Mouse (Mus musculus): ENCODE measurements around the gene Nags. TPM values are rescaled to one million over a fixed set of nuclear protein-coding genes. Genes with fewer than 3 reads are reported as not detected.

Nags gene
- polyA plus RNA-seq, 1 experiment from 2014 or later: not detected

DNA sequence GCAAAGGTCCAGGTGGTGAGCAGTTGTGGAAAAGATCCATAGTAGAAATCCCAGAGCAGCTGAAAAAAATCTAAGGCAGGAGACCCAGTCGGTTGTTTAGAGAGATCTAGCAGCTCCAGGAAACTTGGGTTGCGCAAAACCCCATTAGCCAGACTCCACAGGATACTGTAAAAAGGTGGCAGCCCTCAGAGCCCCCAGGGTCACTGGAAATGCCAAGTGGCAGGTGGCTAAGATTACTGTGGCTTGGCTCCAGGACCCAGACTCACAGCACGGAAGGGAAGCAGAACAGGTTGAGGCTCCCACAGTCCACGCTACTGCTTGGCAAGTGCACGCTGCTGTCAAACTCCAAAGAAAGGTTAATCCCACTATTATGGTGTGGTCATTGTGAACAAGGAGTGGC lies 14.5 kb downstream of the Nags start:
- Histone ChIP-seq H3K4me1 (peaks cover 10% of the 10 kb centered on the region), H3K4me2 (no peak overlapping the region), H3K27me3 (no peaks in the 10 kb centered on the region), H3K4me3 (no peak overlapping the region), H3K9me3 (replicated peaks) (no peaks in the 10 kb centered on the region), H3K9ac (no peak overlapping the region), H3K27ac (no peak overlapping the region), H3K36me3 (ENCODE audit: poor library complexity, severe bottlenecking) (peaks cover 40% of the 10 kb centered on the region)
- no peak for ATAC-seq
- 74% methylated on average over 5 of the region's 5 CpGs for WGBS

DNA sequence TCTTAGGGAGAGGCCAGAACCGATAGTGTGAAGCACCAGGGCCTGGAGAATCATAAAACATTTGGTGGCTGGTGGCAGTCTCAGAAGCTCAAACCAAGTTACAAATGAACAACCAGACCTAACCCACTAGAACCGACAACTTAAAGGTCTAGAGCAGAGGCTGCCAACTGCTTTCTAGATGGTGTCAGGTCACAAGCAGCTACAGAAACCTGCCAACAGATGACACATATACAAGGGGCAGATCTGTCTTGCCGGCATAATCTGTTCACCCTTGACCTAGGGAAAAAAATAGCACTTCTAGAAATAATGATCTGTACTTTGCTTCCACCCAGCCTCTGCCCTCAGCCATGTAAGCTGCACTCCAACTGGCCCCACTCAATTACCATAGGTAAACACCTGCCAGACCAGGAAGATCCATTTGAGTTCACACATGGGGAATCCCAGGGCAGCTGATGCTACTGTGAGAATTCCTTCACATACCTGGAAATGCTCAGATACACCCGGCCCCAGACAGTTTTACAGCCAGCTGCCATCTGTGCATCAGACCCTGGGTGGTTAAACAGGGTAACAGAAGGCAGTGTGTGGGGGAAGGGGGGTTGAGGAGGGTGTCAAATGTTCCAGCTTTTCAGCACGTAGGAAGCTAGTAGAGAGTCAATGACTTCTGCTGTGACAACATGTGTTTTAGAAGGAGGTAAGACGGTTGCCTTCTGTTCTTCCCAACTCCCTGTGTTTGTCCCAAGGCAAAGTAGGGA lies 20.8 kb downstream of the Nags start:
- Histone ChIP-seq H3K4me1 (0 out of 2 replicates have a peak, but pooled peaks cover 5% of the 10 kb centered on the region), H3K9me3 (replicated peaks) (no peaks in the 10 kb centered on the region), H3K4me2 (no peak overlapping the region), H3K27ac (no peak overlapping the region), H3K36me3 (ENCODE audit: poor library complexity, severe bottlenecking) (peaks cover 84% of the 10 kb centered on the region), H3K9ac (no peak overlapping the region), H3K4me3 (no peak overlapping the region), H3K27me3 (no peaks in the 10 kb centered on the region)
- no peak for ATAC-seq
- WGBS: 73% methylated on average over 6 of the region's 6 CpGs

DNA sequence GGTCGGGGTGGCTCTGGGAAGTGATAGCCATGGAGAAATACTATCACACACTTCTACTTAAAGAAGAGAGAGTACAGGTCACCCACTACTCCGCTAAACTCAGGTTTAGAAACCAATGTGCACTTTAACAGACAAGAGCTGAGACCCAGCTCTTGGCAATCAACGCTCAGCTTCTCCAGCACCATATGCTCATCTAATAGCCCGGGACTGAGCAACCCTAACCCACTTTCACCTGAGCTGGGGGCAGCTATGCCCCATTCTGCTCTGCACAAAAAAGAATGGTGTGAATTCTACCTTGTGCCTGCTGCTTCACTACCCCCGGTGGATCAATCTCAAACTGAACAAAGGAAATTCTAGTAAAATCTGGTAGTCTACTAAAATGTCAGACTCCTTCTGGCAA lies 22.2 kb downstream of the Nags start:
- no peak for ATAC-seq
- Histone ChIP-seq H3K4me3 (no peak overlapping the region), H3K27ac (0 out of 2 replicates have a peak overlapping the region, but pooled peaks have one; percentile 12), H3K36me3 (ENCODE audit: poor library complexity, severe bottlenecking) (peaks cover 73% of the 10 kb centered on the region), H3K9me3 (replicated peaks) (no peaks in the 10 kb centered on the region), H3K4me2 (no peak overlapping the region), H3K9ac (no peak overlapping the region), H3K27me3 (no peaks in the 10 kb centered on the region), H3K4me1 (0 out of 2 replicates have a peak, but pooled peaks cover 5% of the 10 kb centered on the region)
- WGBS: 93% methylated on average over 5 of the region's 5 CpGs

DNA sequence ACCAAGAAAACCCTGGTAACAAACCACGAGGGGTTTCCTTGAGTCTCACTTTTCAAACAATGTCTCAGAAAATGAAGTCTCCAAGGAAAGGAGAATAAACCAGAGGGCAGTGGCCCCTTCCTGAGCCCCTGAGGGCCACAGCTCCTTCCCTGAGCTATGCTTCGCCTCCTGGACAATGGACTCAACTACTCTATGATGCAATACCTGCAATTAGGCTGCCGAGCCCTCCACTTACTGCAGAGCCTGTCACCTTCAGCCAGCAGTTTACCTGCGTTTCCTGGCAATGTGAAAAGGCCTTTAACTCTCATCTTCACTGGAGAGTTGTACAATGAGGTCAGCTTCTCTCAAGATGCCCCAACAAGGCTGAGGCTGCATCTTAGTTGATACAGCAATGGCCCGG lies 23.4 kb downstream of the Nags start:
- WGBS: 90% methylated on average over 5 of the region's 5 CpGs
- no peak overlapping the region for H3K4me3 ChIP-seq
- H3K27ac ChIP-seq: no peak overlapping the region
- H3K9me3 ChIP-seq (replicated peaks): no peaks in the 10 kb centered on the region
- H3K4me1 ChIP-seq: 0 out of 2 replicates have a peak, but pooled peaks cover 5% of the 10 kb centered on the region
- no peaks in the 10 kb centered on the region for H3K27me3 ChIP-seq
- no peak overlapping the region for H3K9ac ChIP-seq
- no peak for ATAC-seq
- H3K36me3 ChIP-seq (ENCODE audit: poor library complexity, severe bottlenecking): peaks cover 64% of the 10 kb centered on the region
- no peak overlapping the region for H3K4me2 ChIP-seq

DNA sequence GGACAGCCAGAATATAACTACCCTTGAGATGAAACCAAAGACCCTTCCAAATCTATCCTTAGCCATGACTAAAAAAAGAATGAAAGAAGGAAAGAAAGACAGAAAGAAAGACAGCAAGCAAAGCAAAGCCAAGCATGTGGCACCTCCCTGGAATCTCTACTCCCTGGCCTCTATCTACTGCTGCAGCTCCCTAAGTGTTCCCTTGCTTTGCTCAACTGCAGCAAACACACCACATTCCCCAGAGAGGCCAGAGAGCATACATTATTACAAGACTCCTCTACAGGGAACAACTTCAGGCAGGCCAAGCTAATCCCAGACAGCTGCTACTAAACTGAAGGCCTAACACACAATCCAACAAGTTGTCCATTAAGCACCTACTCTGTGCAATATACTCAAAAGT lies 34.5 kb downstream of the Nags start:
- no peak for ATAC-seq
- Histone ChIP-seq H3K4me2 (no peak overlapping the region), H3K27me3 (no peaks in the 10 kb centered on the region), H3K4me1 (peaks cover 15% of the 10 kb centered on the region), H3K9ac (no peak overlapping the region), H3K27ac (no peak overlapping the region), H3K9me3 (replicated peaks) (no peaks in the 10 kb centered on the region), H3K4me3 (no peak overlapping the region), H3K36me3 (ENCODE audit: poor library complexity, severe bottlenecking) (peaks cover 63% of the 10 kb centered on the region)

DNA sequence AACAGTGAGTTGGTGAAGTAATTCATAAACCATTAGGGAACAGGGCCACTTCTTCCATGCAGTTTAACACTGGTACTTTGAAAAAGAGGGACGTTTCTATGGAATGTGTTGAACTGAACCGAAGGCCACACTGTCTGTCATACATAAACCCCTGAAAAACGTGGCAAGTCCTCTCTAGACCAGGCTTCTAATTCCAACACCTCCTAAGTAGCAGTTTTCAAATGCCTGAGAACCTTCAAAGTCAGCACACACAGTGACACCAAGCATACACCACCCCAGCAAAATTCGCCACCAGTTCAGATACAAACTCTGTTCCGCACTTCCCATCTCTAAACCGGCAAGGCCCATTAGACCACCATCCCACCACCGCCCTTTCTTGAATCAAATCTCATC lies 38.9 kb downstream of the Nags start:
- H3K4me3 ChIP-seq: peak overlapping the region; percentile 92
- peak overlapping the region; percentile 89 for H3K4me2 ChIP-seq
- peak overlapping the region; percentile 96 for H3K27ac ChIP-seq
- 6% methylated on average over 7 of the region's 7 CpGs for WGBS
- H3K9ac ChIP-seq: peak overlapping the region; percentile 92
- no peaks in the 10 kb centered on the region for H3K9me3 ChIP-seq (replicated peaks)
- H3K4me1 ChIP-seq: peaks cover 23% of the 10 kb centered on the region
- H3K36me3 ChIP-seq (ENCODE audit: poor library complexity, severe bottlenecking): peaks cover 30% of the 10 kb centered on the region
- H3K27me3 ChIP-seq: no peaks in the 10 kb centered on the region
- ATAC-seq: no peak

DNA sequence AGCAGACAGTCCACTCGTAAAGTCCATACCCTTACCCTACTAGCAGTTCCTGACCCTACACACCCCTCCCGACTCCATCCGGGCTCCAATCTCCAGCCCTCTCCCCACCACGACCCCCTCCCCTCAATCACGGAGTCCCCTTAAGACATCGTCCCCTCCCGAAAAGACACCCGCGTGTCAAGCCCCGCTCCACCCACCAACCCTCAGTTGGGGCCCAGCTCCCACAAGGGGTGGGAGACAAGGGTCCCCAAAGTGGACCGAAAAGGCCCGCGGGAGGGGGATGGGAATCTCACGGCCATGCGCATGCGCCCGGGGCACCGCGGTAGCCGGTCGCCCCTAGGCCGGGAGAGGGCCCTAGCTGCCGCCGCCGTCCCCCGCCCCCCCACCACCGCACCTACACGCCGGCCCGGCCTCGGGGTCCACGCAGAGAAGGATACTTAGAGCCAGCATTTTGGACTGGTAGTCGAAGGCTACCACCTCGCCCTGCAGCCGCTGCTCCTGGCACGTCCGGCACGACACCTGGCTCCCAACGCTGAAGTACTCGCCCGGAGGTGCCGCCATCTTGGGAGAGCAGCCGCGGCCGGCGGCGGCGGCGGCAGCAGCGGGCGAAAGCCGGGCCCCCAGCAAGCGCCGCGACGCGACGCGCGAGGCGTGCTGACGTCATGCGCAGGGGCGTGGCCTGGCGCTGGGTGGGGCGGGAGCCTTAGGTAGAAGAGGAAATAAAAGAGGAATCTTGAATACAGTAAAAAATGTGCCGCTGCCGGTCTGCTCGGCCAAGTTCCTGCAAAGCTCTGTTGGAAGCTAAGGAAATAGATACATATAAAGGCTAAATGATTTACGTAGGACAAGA lies 39.6 kb downstream of the Nags start, which contains the start of gene Lsm12:
Lsm12 (minus strand) TSS at position 651 of the 850 bp plus-strand sequence.
- Histone ChIP-seq H3K4me2 (peak within 1 kb of the TSS; percentile 89), H3K4me1 (peaks cover 24% of the 10 kb centered on the region), H3K4me3 (peak within 1 kb of the TSS; percentile 92), H3K27ac (peak within 1 kb of the TSS; percentile 96), H3K27me3 (no peaks in the 10 kb centered on the region), H3K9ac (peak within 1 kb of the TSS; percentile 92), H3K36me3 (ENCODE audit: poor library complexity, severe bottlenecking) (peaks cover 26% of the 10 kb centered on the region), H3K9me3 (replicated peaks) (no peaks in the 10 kb centered on the region)
- WGBS: under 1% methylated on average over 69 of the region's 70 CpGs
- ATAC-seq: peak; percentile 91

DNA sequence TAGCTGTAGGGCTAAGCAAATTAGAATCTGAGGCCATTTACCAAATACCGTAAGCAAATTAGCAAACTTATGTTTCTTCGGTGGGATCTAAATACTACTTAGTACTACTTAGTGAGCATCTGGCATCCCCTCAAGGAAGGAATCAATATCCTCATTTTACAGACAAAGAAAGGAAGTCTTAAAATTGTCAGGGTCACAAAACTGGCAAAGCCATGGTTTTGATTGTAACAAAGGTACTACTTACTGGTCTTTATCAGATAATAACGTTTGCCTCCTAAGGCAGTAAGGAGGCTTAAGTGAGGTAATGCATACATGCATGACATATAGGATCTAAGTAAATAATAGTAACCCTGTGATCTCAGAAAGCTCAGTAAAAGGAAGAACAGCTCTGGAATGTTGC lies 40.4 kb downstream of the Nags start:
- H3K4me3 ChIP-seq: peak overlapping the region; percentile 92
- H3K9ac ChIP-seq: peak overlapping the region; percentile 92; the same call in 1 of the 2 replicates
- H3K9me3 ChIP-seq (replicated peaks): no peaks in the 10 kb centered on the region

DNA sequence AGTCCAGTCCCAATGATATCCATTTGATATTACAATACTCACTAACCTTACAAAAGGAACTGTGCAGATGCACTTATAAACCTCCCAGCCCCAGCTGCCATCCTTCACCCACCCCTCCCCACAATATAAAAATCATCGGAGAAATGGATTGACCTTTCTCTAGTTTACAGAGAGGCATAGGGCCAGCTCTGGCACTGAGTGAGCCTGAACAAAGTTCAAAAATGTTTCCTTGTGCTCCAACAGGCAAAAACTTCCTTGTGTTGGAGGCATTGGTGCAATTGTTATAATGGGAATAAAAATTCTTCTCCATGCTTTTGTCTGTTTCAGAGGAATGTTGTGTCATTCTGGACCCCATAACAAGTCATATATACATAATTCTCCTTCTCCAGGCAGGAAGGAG lies 40.9 kb downstream of the Nags start:
- no peaks in the 10 kb centered on the region for H3K27me3 ChIP-seq
- no peaks in the 10 kb centered on the region for H3K9me3 ChIP-seq (replicated peaks)
- peaks cover 38% of the 10 kb centered on the region for H3K4me1 ChIP-seq
- no peak overlapping the region for H3K27ac ChIP-seq
- no peak overlapping the region for H3K9ac ChIP-seq
- H3K4me2 ChIP-seq: no peak overlapping the region
- H3K36me3 ChIP-seq (ENCODE audit: poor library complexity, severe bottlenecking): peaks cover 13% of the 10 kb centered on the region
- ATAC-seq: no peak
- WGBS: 79% methylated on average over 1 of the region's 1 CpGs
- no peak overlapping the region for H3K4me3 ChIP-seq

More for the DNA sequence above, 40.4 kb downstream of the Nags start:
- peak overlapping the region; percentile 96; the same call in 1 of the 2 replicates for H3K27ac ChIP-seq
- H3K4me1 ChIP-seq: peaks cover 32% of the 10 kb centered on the region
- H3K4me2 ChIP-seq: peak overlapping the region; percentile 89
- no peaks in the 10 kb centered on the region for H3K27me3 ChIP-seq
- WGBS: 61% methylated on average over 3 of the region's 3 CpGs
- H3K36me3 ChIP-seq (ENCODE audit: poor library complexity, severe bottlenecking): peaks cover 19% of the 10 kb centered on the region
- no peak for ATAC-seq

DNA sequence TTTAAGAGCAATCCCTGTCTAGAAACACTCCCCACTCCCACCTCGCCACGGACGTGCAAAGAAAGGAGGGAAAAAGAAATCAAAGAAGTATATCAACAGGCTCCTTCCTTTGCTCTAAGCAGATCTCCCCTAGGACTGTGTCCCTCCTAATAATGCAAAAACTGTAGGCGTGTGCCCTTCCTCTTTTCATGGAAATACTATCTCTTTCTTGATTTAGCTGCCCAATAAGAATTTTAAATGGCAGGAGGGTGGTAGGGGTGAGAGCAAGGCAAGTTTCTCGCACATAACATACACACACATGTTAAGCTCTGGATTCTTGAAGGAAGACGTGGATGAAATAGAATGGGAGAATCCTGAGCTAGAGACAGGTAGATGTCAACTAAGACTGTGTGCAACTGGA lies 43.7 kb downstream of the Nags start:
- peak overlapping the region; percentile 52 for H3K4me3 ChIP-seq
- 0 out of 2 replicates have a peak overlapping the region, but pooled peaks have one; percentile 1 for H3K27ac ChIP-seq
- H3K4me1 ChIP-seq: peaks cover 29% of the 10 kb centered on the region
- peaks cover 11% of the 10 kb centered on the region for H3K36me3 ChIP-seq (ENCODE audit: poor library complexity, severe bottlenecking)
- peak overlapping the region; percentile 70 for H3K9ac ChIP-seq
- no peaks in the 10 kb centered on the region for H3K27me3 ChIP-seq
- WGBS: 74% methylated on average over 6 of the region's 6 CpGs
- H3K9me3 ChIP-seq (replicated peaks): no peaks in the 10 kb centered on the region
- ATAC-seq: no peak
- H3K4me2 ChIP-seq: peak overlapping the region; percentile 72

DNA sequence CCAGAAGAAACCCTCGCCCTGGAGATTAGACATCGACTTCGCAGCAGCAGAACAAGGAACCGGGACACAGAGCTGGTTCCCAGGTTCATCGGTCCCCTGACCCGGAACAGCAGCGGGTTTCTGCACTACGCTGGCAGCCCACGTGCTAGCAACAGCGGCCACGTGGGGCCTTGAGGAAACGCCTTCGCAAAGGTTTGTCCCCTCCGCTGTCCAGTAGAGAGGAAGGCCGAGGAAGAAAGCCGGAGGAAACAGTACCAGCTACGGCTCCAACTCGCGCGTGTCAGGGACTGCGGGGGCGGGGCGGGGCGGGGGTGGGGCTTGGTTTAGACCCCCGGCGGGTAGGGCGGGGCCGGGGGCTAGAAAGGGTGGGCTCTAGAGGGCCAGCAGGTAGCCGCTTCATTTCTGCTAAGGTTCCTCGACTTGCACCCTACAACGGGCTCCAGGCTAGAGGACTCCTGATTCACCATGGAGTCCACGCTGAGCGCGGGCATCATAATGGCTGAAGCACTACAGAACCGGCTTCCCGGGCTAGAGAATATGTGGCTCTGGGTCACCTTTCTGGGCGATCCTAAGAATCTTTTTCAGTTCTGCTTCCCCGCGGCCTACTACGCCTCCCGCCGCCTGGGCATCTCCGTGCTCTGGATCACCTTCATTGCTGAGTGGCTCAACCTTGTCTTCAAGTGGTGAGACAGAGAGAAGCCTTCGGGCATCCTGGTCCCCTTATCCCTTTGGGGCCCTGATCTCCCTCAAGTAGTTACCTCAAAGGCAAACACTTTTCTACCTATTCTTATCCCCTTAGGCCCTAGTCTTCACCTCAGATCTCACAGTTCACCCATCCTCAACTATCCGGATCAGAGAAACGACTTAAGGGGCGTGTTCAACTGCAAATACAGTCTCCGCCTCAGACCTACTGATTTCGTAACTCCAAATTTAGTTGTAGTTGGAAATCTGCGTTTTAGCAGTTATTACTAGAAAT lies 44.4 kb downstream of the Nags start, which contains the start of gene G6pc3:
G6pc3 (plus strand) TSS at position 160 of the 976 bp plus-strand sequence.
- Histone ChIP-seq H3K4me1 (peaks cover 25% of the 10 kb centered on the region), H3K4me3 (peak within 1 kb of the TSS; percentile 52), H3K9ac (peak within 1 kb of the TSS; percentile 70), H3K27ac (0 out of 2 replicates have a peak within 1 kb of the TSS, but pooled peaks have one; percentile 49), H3K36me3 (ENCODE audit: poor library complexity, severe bottlenecking) (peaks cover 19% of the 10 kb centered on the region), H3K4me2 (peak within 1 kb of the TSS; percentile 72), H3K27me3 (no peaks in the 10 kb centered on the region), H3K9me3 (replicated peaks) (no peaks in the 10 kb centered on the region)
- peak; percentile 83 for ATAC-seq
- 2% methylated on average over 50 of the region's 50 CpGs for WGBS
